Mouse (Mus musculus): ENCODE results near the gene Sf3a3. TPM values are rescaled to one million over a fixed set of nuclear protein-coding genes. Genes with fewer than 3 reads are reported as not detected.

Sf3a3 gene
- polyA plus RNA-seq, 1 experiment from 2014 or later, result 59.3 TPM

- no peak for DNase-seq (ENCODE audit: low read depth, low spot score)
- ChIA-PET POLR2A (no interaction called here), CTCF (no interaction called here)
- no peaks in the 10 kb centered on the region for H3K27me3 ChIP-seq
- in situ Hi-C loops (cut with MboI; ENCODE audit: low pct_unique_long_range_greater_than_20kb), result no loop called here
- ATAC-seq, result no peak
- TF ChIP-seq CTCF (IDR thresholded peaks at IDR 0.05), result peak; percentile 60
These were observed 32.3 kb upstream of the Sf3a3 start for GRCm38 (mm10) chr4:124682270-124682669.

GRCm38 (mm10) chr4:124683474-124683873, 31.1 kb upstream of the Sf3a3 start:
- no peak for TF ChIP-seq CTCF (IDR thresholded peaks at IDR 0.05)
- in situ Hi-C loops (cut with MboI; ENCODE audit: low pct_unique_long_range_greater_than_20kb), result no loop called here
- ATAC-seq (no peak), DNase-seq (ENCODE audit: low read depth, low spot score) (no peak)
- no peaks in the 10 kb centered on the region for H3K27me3 ChIP-seq
- POLR2A ChIA-PET, result interaction anchor here (0.6 kb wide), 1 partner anchor 22 kb away, joined by 4 read pairs; no protein-coding TSS in a partner anchor
- CTCF ChIA-PET, result interaction anchor here (3.7 kb wide), 1 partner anchor 8 kb away, joined by 16 read pairs; no protein-coding TSS in a partner anchor

- no peak for TF ChIP-seq CTCF (IDR thresholded peaks at IDR 0.05)
- POLR2A ChIA-PET, result interaction anchor here (0.6 kb wide), 1 partner anchor 37 kb away, joined by 3 read pairs; no protein-coding TSS in a partner anchor
- DNase-seq (ENCODE audit: low read depth, low spot score) (no peak), ATAC-seq (no peak)
- CTCF ChIA-PET, result interaction anchor here (1.4 to 3.7 kb wide), 3 partner anchors 9 to 18 kb away, joined by 5 to 16 read pairs (median 5); no protein-coding TSS in a partner anchor
- in situ Hi-C loops (cut with MboI; ENCODE audit: low pct_unique_long_range_greater_than_20kb), result loop anchor here (5.0 kb wide), 1 partner anchor 37 kb away; no protein-coding TSS in a partner anchor
- H3K27me3 ChIP-seq, result no peaks in the 10 kb centered on the region
These were observed 29.6 kb upstream of the Sf3a3 start for GRCm38 (mm10) chr4:124685004-124685403.

GRCm38 (mm10) chr4:124685453-124685852, 29.1 kb upstream of the Sf3a3 start:
- no peak for TF ChIP-seq CTCF (IDR thresholded peaks at IDR 0.05)
- H3K27me3 ChIP-seq, result no peaks in the 10 kb centered on the region
- DNase-seq (ENCODE audit: low read depth, low spot score) (no peak), ATAC-seq (no peak)
- CTCF ChIA-PET, result interaction anchor here (1.4 to 3.7 kb wide), 3 partner anchors 9 to 17 kb away, joined by 5 to 16 read pairs (median 5); no protein-coding TSS in a partner anchor
- POLR2A ChIA-PET, result interaction anchor here (0.7 kb wide), 1 partner anchor 16 kb away, joined by 5 read pairs; no protein-coding TSS in a partner anchor
- in situ Hi-C loops (cut with MboI; ENCODE audit: low pct_unique_long_range_greater_than_20kb), result loop anchor here (5.0 kb wide), 1 partner anchor 37 kb away; no protein-coding TSS in a partner anchor

DNA sequence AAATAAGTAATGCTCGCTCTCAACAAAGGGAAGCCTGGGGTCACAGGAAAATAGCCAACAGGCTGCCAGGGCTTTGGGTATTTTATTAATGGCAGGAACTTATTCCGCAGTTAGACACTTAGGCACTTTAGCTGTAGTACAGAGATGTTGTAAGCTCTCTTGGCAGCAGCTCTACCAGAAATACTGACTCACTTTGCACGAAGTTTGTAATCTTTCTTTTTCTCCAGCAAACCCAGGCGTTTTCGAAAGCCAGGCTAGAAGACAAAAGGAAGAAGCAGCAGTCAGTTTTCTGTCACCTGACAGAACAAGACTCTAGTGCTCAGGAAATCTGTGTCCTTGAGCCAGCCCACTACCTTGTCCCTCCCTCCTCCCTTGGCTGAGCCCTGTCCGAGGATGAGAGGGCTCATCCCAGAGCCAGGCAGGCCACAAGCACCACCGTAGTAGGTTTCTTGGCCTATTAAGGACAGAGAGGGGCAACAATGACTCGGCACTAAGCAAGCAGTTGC, 28.6 kb upstream of the Sf3a3 start:
- POLR2A ChIA-PET, result interaction anchor here (0.7 kb wide), 1 partner anchor 15 kb away, joined by 5 read pairs; no protein-coding TSS in a partner anchor
- CTCF ChIA-PET, result interaction anchor here (1.3 to 3.7 kb wide), 4 partner anchors 8 to 25 kb away, joined by 3 to 16 read pairs (median 5); no protein-coding TSS in a partner anchor
- no peak for DNase-seq (ENCODE audit: low read depth, low spot score)
- no peak for TF ChIP-seq CTCF (IDR thresholded peaks at IDR 0.05)
- peak; percentile 54 for ATAC-seq
- in situ Hi-C loops (cut with MboI; ENCODE audit: low pct_unique_long_range_greater_than_20kb), result loop anchor here (5.0 kb wide), 1 partner anchor 36 kb away; no protein-coding TSS in a partner anchor
- H3K27me3 ChIP-seq, result no peaks in the 10 kb centered on the region

DNA sequence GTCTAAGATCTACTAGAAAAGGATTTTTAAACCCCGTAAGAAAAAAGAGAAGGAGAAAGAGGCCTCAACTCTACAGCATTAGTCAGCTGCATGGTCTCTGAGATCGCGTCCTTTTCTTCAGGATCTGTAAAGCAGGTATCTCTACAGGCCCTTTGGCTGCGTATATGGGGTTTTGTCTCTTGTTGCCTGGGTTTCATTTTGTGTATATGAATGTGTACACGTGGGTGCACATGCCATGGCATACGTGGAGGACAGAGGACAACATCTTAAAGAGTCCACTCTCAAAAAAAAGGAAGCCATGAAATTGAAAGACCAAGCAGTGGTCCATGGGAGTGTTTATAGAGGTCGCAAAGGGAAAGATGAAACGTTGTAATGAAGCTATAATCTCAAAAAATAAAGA, 23.1 kb upstream of the Sf3a3 start:
- TF ChIP-seq CTCF (IDR thresholded peaks at IDR 0.05), result no peak
- POLR2A ChIA-PET, result interaction anchor here (0.6 kb wide), 1 partner anchor 889 kb away, joined by 6 read pairs; no protein-coding TSS in a partner anchor

DNA sequence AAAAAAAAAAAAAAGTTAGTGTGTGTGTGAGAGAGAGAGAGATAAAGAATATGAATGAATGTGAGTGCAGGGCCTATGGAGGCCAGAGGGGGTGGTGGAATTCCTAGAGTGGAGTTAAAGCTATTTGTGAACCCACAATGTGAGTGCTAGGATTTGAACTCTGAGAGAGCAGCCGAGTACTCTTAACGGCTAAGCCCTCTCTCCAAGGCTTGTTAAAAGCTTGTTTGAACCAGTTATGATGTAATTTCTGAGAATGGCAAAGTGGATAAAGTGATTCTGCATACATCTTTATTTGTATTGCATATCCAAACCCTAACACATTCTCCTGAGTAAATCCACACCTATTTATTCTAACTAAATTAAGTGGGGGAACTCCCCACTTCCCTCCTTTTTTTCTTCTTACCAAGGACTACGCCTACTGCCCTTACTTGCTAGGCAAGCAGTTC, 22.1 kb upstream of the Sf3a3 start:
- in situ Hi-C loops (cut with MboI; ENCODE audit: low pct_unique_long_range_greater_than_20kb), result no loop called here
- ChIA-PET CTCF (no interaction called here), POLR2A (no interaction called here)
- no peaks in the 10 kb centered on the region for H3K27me3 ChIP-seq
- ATAC-seq (no peak), DNase-seq (ENCODE audit: low read depth, low spot score) (no peak)
- no peak for TF ChIP-seq CTCF (IDR thresholded peaks at IDR 0.05)

More for the DNA sequence above, 23.1 kb upstream of the Sf3a3 start:
- CTCF ChIA-PET, result no interaction called here
- in situ Hi-C loops (cut with MboI; ENCODE audit: low pct_unique_long_range_greater_than_20kb), result no loop called here
- DNase-seq (ENCODE audit: low read depth, low spot score) (no peak), ATAC-seq (no peak)
- H3K27me3 ChIP-seq, result no peaks in the 10 kb centered on the region

- no peaks in the 10 kb centered on the region for H3K27me3 ChIP-seq
- peak; percentile 93 for ATAC-seq
- in situ Hi-C loops (cut with MboI; ENCODE audit: low pct_unique_long_range_greater_than_20kb), result no loop called here
- POLR2A ChIA-PET, result no interaction called here
- CTCF ChIA-PET, result interaction anchor here (1.0 to 1.5 kb wide), 2 partner anchors 8 to 9 kb away, joined by 3 to 5 read pairs; no protein-coding TSS in a partner anchor
- TF ChIP-seq CTCF (IDR thresholded peaks at IDR 0.05), result no peak
- DNase-seq (ENCODE audit: low read depth, low spot score), result no peak
These were observed 21.3 kb upstream of the Sf3a3 start, which contains the start of gene Utp11 for GRCm38 (mm10) chr4:124693135-124693894. Gene Utp11 (minus strand): TSS chr4:124693600.

DNA sequence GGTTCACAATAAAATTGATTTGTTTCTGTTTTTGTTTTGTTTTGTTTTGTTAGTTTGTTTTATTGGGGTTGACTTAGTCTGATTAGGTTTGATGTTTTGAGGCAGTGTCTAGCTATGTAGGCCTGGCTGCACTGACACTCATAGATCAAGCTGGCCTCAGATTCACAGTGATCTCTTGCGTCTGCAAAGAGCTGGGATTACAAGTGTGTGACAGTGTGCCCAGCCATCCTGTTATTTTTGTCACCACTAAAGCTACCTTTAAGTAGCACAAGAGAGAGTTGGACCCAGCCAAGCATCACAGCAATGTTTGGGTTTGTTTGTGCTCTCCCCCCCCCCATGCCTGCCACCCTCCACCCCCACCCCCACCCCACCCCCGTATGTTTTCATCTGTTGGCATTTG, 20.0 kb upstream of the Sf3a3 start:
- H3K27me3 ChIP-seq, result no peaks in the 10 kb centered on the region
- in situ Hi-C loops (cut with MboI; ENCODE audit: low pct_unique_long_range_greater_than_20kb), result no loop called here
- ATAC-seq (no peak), DNase-seq (ENCODE audit: low read depth, low spot score) (no peak)
- POLR2A ChIA-PET, result no interaction called here
- CTCF ChIA-PET, result interaction anchor here (1.5 to 1.8 kb wide), 2 partner anchors 9 to 16 kb away, joined by 5 read pairs; no protein-coding TSS in a partner anchor
- no peak for TF ChIP-seq CTCF (IDR thresholded peaks at IDR 0.05)

DNA sequence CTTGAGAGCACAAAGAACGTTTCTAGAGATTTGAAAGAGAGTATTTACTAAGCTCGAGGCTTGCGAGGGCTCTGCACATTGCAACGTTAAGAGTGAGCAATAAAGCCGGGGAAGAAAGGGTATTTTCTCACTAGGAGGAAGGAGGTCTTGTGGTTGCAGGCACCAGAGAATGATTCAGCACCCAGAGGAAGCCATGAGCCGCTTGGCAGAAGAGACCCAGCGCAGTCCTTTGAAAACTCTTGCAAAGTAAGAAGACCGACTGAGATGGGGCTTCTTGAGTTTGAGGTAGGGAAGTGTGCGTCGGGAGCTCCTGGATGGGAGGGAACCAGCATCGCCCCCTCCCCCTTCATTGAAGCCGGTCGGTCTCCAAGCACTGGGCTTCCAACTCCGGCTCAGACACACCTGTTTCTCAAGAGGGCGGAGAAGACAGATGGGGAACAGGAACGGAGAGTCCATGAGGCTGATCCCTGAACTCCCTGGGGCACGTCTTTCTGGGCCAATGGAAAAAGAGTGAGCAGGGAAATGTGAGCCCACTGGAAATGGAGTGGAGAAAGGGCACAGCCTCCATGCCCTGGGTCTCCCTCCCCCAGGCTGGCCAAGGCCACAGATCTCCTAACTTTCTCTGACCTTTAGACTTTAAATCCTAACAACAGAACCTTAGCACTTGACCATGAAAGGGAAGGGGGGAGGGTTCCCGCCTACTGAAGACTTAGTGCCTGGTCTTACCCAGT, 18.6 kb upstream of the Sf3a3 start:
- H3K27me3 ChIP-seq, result no peaks in the 10 kb centered on the region
- CTCF ChIA-PET, result interaction anchor here (1.8 kb wide), 1 partner anchor 15 kb away, joined by 5 read pairs; no protein-coding TSS in a partner anchor
- DNase-seq (ENCODE audit: low read depth, low spot score), result no peak
- POLR2A ChIA-PET, result no interaction called here
- in situ Hi-C loops (cut with MboI; ENCODE audit: low pct_unique_long_range_greater_than_20kb), result no loop called here
- TF ChIP-seq CTCF (IDR thresholded peaks at IDR 0.05), result no peak
- no peak for ATAC-seq

Measured in Patski (cell line).